Mouse (Mus musculus) heart, embryonic 12.5 days (tissue): ENCODE data around the gene Daam1. TPM values are rescaled to one million over a fixed set of nuclear protein-coding genes. Genes with fewer than 3 reads are reported as not detected.
A peak's percentile ranks its signal among the peaks of the same experiment; 100 is the strongest.

Experiments used
- ATAC-seq: fragments of 200-750 bp; cut with Nextera tagmentation; 2 replicates; pipeline ENCODE4 v1.8.0; 2017; ENCODE audit warnings: moderate TSS enrichment, moderate library complexity; ENCODE audit not compliant: insufficient number of reproducible peaks, low FRiP score
- H3K27ac ChIP-seq: fragments of 300-500 bp; sonication (generic); 2 replicates; pipeline ENCODE4 v1.5.1; 2016; ENCODE audit warnings: mild to moderate bottlenecking, moderate library complexity; ENCODE audit not compliant: poor library complexity, severe bottlenecking
- H3K27me3 ChIP-seq: fragments of 300-500 bp; sonication (generic); replicated peaks from 2 replicates; pipeline ENCODE4 v1.6.1; 2016; ENCODE audit warnings: mild to moderate bottlenecking, moderate library complexity
- H3K36me3 ChIP-seq: fragments of 300-500 bp; sonication (generic); 2 replicates; pipeline ENCODE4 v1.6.1; 2016; ENCODE audit warnings: mild to moderate bottlenecking, moderate library complexity
- H3K4me1 ChIP-seq: fragments of 300-500 bp; sonication (generic); replicated peaks from 2 replicates; pipeline ENCODE4 v1.6.1; 2016; ENCODE audit warnings: mild to moderate bottlenecking
- H3K4me2 ChIP-seq: fragments of 300-500 bp; sonication (generic); 2 replicates; pipeline ENCODE4 v1.6.1; 2016; ENCODE audit warnings: mild to moderate bottlenecking, moderate library complexity
- H3K4me3 ChIP-seq: fragments of 300-500 bp; sonication (generic); 2 replicates; pipeline ENCODE4 v1.5.1; 2016; ENCODE audit warnings: mild to moderate bottlenecking
- H3K9ac ChIP-seq: fragments of 300-500 bp; sonication (generic); 2 replicates; pipeline ENCODE4 v1.6.1; 2016; ENCODE audit warnings: mild to moderate bottlenecking, moderate library complexity
- H3K9me3 ChIP-seq: fragments of 300-500 bp; sonication (generic); replicated peaks from 2 replicates; pipeline ENCODE4 v1.6.1; 2016; ENCODE audit warnings: mild to moderate bottlenecking, moderate library complexity
- WGBS: fragments of 180-500 bp; shearing (Covaris S2); methylation state at CpG from one replicate; pipeline ENCODE4 v1.1.7; 2016; 5-methylcytosine and 5-hydroxymethylcytosine counted together
- polyA plus RNA-seq: library from polyadenylated mRNA; unstranded; fragments of >200 nt; fragmentation: Nextera tagmentation; extraction: Ambion mirVana; gene quantifications from 2 replicates; pipeline ENCODE4 v1.2.1, GENCODE M21; 2016

The Daam1 gene
- polyA plus RNA-seq, 1 experiment from 2014 or later, result 23.1 TPM

GRCm38 (mm10) chr12:71908984-71909383, 78.1 kb downstream of the Daam1 start:
- H3K9me3 ChIP-seq, result no peaks in the 10 kb centered on the region
- H3K27ac ChIP-seq, result no peak overlapping the region
- no peak overlapping the region for H3K4me2 ChIP-seq
- H3K9ac ChIP-seq, result no peak overlapping the region
- H3K4me1 ChIP-seq, result peaks cover 64% of the 10 kb centered on the region
- peaks cover 3% of the 10 kb centered on the region; the same call in 1 of the 2 replicates for H3K36me3 ChIP-seq
- 90% methylated on average over 5 of the region's 5 CpGs for WGBS
- no peak for ATAC-seq
- no peaks in the 10 kb centered on the region for H3K27me3 ChIP-seq
- no peak overlapping the region for H3K4me3 ChIP-seq

- no peak overlapping the region for H3K4me3 ChIP-seq
- 55% methylated on average over 7 of the region's 7 CpGs for WGBS
- no peak overlapping the region for H3K9ac ChIP-seq
- no peaks in the 10 kb centered on the region for H3K27me3 ChIP-seq
- H3K27ac ChIP-seq, result no peak overlapping the region
- no peaks in the 10 kb centered on the region for H3K9me3 ChIP-seq
- H3K4me1 ChIP-seq, result peaks cover 54% of the 10 kb centered on the region
- peaks cover 3% of the 10 kb centered on the region; the same call in 1 of the 2 replicates for H3K36me3 ChIP-seq
- no peak for ATAC-seq
- H3K4me2 ChIP-seq, result no peak overlapping the region
These were observed 79.4 kb downstream of the Daam1 start for GRCm38 (mm10) chr12:71910246-71910645.

DNA sequence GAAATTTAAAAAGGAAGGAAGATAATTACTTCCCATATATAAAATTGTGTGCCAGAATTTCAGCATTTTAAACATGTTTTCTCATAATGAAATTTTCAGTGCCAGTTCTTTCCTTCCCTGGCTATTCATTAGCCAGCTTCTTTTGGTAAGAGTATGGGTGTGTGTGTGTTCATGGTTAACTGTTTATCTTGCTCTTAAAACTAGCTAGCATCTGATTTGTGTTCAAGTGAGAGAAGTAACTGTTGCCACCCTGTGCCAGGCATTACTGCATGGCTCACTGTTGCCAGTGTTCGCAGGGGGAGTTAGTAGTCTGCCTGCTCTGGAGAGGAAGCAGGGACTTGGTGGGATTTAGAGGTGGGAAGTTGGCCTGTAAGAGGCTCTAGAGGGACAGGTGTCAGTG, 81.4 kb downstream of the Daam1 start:
- Histone ChIP-seq H3K4me2 (no peak overlapping the region), H3K36me3 (peaks cover 22% of the 10 kb centered on the region), H3K27me3 (no peaks in the 10 kb centered on the region), H3K9ac (no peak overlapping the region), H3K9me3 (no peaks in the 10 kb centered on the region), H3K4me1 (peaks cover 36% of the 10 kb centered on the region), H3K27ac (no peak overlapping the region), H3K4me3 (no peak overlapping the region)
- 88% methylated on average over 1 of the region's 1 CpGs for WGBS
- ATAC-seq, result no peak

DNA sequence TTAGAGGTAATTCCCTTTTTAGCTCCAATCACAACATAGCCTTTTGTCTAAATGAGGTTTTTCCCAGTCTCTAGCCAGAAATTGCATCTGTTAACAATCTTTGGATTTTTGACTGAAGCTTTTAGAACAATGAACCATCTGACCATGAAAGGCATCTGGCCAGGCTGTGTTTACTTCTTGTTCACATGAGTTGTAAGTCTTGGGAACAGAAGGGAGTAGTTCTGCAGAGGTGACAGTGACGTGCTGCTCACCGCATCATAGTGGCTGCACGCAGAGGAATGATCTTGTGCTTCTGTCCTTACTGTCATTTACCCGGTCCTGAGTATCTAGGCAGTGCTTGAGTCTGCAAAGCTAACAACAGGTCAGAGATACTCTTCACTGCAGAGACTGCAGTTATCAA, 88.3 kb downstream of the Daam1 start:
- H3K4me1 ChIP-seq, result peaks cover 57% of the 10 kb centered on the region
- no peaks in the 10 kb centered on the region for H3K9me3 ChIP-seq
- H3K4me2 ChIP-seq, result no peak overlapping the region
- H3K4me3 ChIP-seq, result no peak overlapping the region
- H3K9ac ChIP-seq, result no peak overlapping the region
- WGBS, result 37% methylated on average over 4 of the region's 4 CpGs
- H3K27me3 ChIP-seq, result no peaks in the 10 kb centered on the region
- H3K36me3 ChIP-seq, result peaks cover 37% of the 10 kb centered on the region
- ATAC-seq, result no peak
- H3K27ac ChIP-seq, result no peak overlapping the region; the same call in 1 of the 2 replicates

- Histone ChIP-seq H3K36me3 (peaks cover 39% of the 10 kb centered on the region), H3K27me3 (no peaks in the 10 kb centered on the region), H3K4me1 (peaks cover 65% of the 10 kb centered on the region), H3K9ac (no peak overlapping the region), H3K27ac (no peak overlapping the region), H3K9me3 (no peaks in the 10 kb centered on the region), H3K4me2 (no peak overlapping the region), H3K4me3 (no peak overlapping the region)
- WGBS, result 74% methylated on average over 3 of the region's 3 CpGs
- no peak for ATAC-seq
These were observed 89.1 kb downstream of the Daam1 start for GRCm38 (mm10) chr12:71919962-71920361.

DNA sequence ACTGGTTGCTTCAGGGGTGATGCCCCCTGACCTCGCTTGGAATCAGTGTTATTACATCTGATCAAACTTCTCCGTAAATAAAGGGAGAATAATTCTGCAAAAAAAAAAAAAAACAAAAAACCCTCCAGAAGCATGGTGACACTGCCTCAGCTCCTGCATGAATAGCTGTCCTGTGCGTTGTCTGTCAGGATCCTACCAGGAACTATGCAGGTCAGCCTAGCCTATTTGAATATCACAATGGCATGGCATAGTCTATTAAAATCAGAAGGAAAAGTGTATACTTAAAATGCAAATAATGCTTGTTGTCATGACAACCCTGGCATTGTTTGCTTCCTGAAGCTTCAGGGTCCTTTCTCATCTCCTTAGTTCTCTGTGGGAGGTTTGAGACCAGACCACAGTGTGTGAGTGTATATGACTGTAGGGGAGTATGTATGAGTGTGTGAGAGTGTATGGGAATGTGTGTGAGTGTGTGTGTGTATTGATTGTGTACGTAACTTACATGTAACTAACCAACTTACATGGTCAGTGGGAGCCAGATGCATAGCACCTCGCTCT, 92.0 kb downstream of the Daam1 start:
- Histone ChIP-seq H3K36me3 (peaks cover 14% of the 10 kb centered on the region), H3K4me1 (peaks cover 93% of the 10 kb centered on the region), H3K4me3 (no peak overlapping the region), H3K9me3 (no peaks in the 10 kb centered on the region), H3K4me2 (no peak overlapping the region), H3K27ac (no peak overlapping the region), H3K9ac (no peak overlapping the region), H3K27me3 (no peaks in the 10 kb centered on the region)
- WGBS, result 90% methylated on average over 5 of the region's 5 CpGs
- no peak for ATAC-seq

GRCm38 (mm10) chr12:71924978-71925529, 94.2 kb downstream of the Daam1 start:
- no peaks in the 10 kb centered on the region for H3K9me3 ChIP-seq
- no peak for ATAC-seq
- H3K4me1 ChIP-seq, result peaks cover 78% of the 10 kb centered on the region
- H3K27ac ChIP-seq, result peak overlapping the region; percentile 28; the same call in 1 of the 2 replicates
- WGBS, result 71% methylated on average over 9 of the region's 9 CpGs
- H3K27me3 ChIP-seq, result no peaks in the 10 kb centered on the region
- H3K9ac ChIP-seq, result no peak overlapping the region
- peaks cover 11% of the 10 kb centered on the region for H3K36me3 ChIP-seq
- no peak overlapping the region for H3K4me3 ChIP-seq
- no peak overlapping the region for H3K4me2 ChIP-seq

DNA sequence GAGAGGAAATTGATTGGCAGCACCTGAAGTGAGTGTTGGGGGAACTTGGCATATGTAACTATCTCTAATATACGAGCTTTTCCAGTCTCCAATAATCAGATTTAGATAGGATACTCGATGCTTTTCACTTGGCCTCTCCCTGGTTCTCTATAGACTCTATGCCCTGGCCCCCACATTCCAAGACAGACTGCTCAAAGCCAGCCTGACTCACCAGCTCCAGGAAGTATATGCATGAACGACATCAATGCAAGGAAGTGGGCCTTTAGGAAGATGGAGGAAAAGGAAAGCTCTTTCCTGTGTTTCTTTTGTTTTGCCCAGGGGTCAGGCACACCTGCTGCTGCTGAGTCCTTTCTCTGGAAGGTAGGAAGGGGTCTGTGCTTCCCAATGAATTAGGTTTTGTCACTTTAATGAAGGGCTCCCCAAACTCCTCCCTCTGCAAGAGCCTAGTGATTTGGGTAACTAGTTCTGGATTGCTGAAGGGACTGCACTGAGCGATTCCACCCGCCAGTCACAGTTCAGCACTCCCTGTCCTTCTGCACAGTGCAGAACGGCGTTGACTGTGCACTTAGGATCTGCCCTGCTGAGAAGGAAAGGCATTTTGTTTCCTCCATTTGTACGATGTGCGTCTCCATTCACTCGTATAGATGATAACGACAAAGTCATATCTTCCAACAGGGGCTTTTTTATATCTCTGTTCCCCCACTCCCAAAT, 95.3 kb downstream of the Daam1 start:
- Histone ChIP-seq H3K36me3 (peaks cover 10% of the 10 kb centered on the region), H3K4me1 (peaks cover 72% of the 10 kb centered on the region), H3K4me3 (no peak overlapping the region), H3K9me3 (no peaks in the 10 kb centered on the region), H3K9ac (peak overlapping the region; percentile 26; the same call in 1 of the 2 replicates), H3K27ac (peak overlapping the region; percentile 49; the same call in 1 of the 2 replicates), H3K27me3 (no peaks in the 10 kb centered on the region), H3K4me2 (0 out of 2 replicates have a peak overlapping the region, but pooled peaks have one; percentile 9)
- 34% methylated on average over 11 of the region's 11 CpGs for WGBS
- no peak for ATAC-seq

GRCm38 (mm10) chr12:71928092-71928491, 97.2 kb downstream of the Daam1 start:
- no peak overlapping the region for H3K27ac ChIP-seq
- no peaks in the 10 kb centered on the region for H3K27me3 ChIP-seq
- H3K9ac ChIP-seq, result no peak overlapping the region
- no peaks in the 10 kb centered on the region for H3K9me3 ChIP-seq
- 92% methylated on average over 6 of the region's 6 CpGs for WGBS
- H3K36me3 ChIP-seq, result peaks cover 8% of the 10 kb centered on the region
- peaks cover 73% of the 10 kb centered on the region for H3K4me1 ChIP-seq
- H3K4me3 ChIP-seq, result no peak overlapping the region
- no peak overlapping the region for H3K4me2 ChIP-seq
- ATAC-seq, result no peak

- Histone ChIP-seq H3K4me2 (no peak overlapping the region), H3K27me3 (no peaks in the 10 kb centered on the region), H3K4me1 (peaks cover 69% of the 10 kb centered on the region), H3K9ac (no peak overlapping the region), H3K4me3 (no peak overlapping the region), H3K9me3 (no peaks in the 10 kb centered on the region), H3K36me3 (peaks cover 4% of the 10 kb centered on the region), H3K27ac (no peak overlapping the region)
- 80% methylated on average over 2 of the region's 2 CpGs for WGBS
- no peak for ATAC-seq
These were observed 99.0 kb downstream of the Daam1 start for GRCm38 (mm10) chr12:71929876-71930275.
